Mouse (Mus musculus) intestine, postnatal 0 days (tissue): ENCODE results near the gene Nkx2-3. TPM values are rescaled to one million over a fixed set of nuclear protein-coding genes. Genes with fewer than 3 reads are reported as not detected.

Experiments used
- ATAC-seq: fragments of 200-750 bp; cut with Nextera tagmentation; 2 replicates; pipeline ENCODE4 v1.8.0; 2017; ENCODE audit warnings: mild to moderate bottlenecking, moderate TSS enrichment, moderate library complexity
- H3K27ac ChIP-seq: fragments of 300-500 bp; sonication (generic); 2 replicates; pipeline ENCODE4 v1.5.1; 2014; ENCODE audit warnings: mild to moderate bottlenecking, low read depth, low read length, moderate library complexity
- H3K27me3 ChIP-seq: fragments of 300-500 bp; sonication (generic); replicated peaks from 2 replicates; pipeline ENCODE4 v1.6.1; 2014; ENCODE audit warnings: low read length, mixed read lengths; ENCODE audit not compliant: control insufficient read depth, insufficient read depth
- H3K36me3 ChIP-seq: fragments of 300-500 bp; sonication (generic); 2 replicates; pipeline ENCODE4 v1.6.1; 2014; ENCODE audit warnings: mild to moderate bottlenecking, moderate library complexity; ENCODE audit not compliant: control insufficient read depth, insufficient read depth
- H3K4me1 ChIP-seq: fragments of 300-500 bp; sonication (generic); replicated peaks from 2 replicates; pipeline ENCODE4 v1.6.1; 2014; ENCODE audit warnings: antibody characterized with exemption, low read length, mixed read lengths; ENCODE audit not compliant: control insufficient read depth, insufficient read depth
- H3K4me2 ChIP-seq: fragments of 300-500 bp; sonication (generic); replicated peaks from 2 replicates; pipeline ENCODE4 v1.6.1; 2014; ENCODE audit warnings: low read depth, mild to moderate bottlenecking, moderate library complexity
- H3K4me3 ChIP-seq: fragments of 300-500 bp; sonication (generic); 2 replicates; pipeline ENCODE4 v1.5.1; 2014; ENCODE audit warnings: low read depth, low read length
- H3K9ac ChIP-seq: fragments of 300-500 bp; sonication (generic); 2 replicates; pipeline ENCODE4 v1.6.1; 2014; ENCODE audit warnings: mild to moderate bottlenecking, low read depth, low read length
- H3K9me3 ChIP-seq: fragments of 300-500 bp; sonication (generic); 2 replicates; pipeline ENCODE4 v1.6.1; 2016; ENCODE audit warnings: mixed run types; ENCODE audit not compliant: control insufficient read depth
- CTCF ChIP-seq: sonication (generic); IDR thresholded peaks from 2 replicates; pipeline ENCODE4 v1.5.1; 2016; ENCODE audit warnings: low read depth, mild to moderate bottlenecking, control low read depth, antibody characterized with exemption, moderate library complexity
- WGBS: fragments of 180-500 bp; shearing (Covaris S2); extraction: QIAGEN DNeasy Blood & Tissue Kit; methylation state at CpG from one replicate; pipeline ENCODE4 v1.1.7; 2014; 5-methylcytosine and 5-hydroxymethylcytosine counted together
- polyA plus RNA-seq: library from polyadenylated mRNA; unstranded; fragments of >200 nt; fragmentation: Nextera tagmentation; extraction: Ambion mirVana; gene quantifications from 2 replicates; pipeline ENCODE4 v1.2.1, GENCODE M21; 2015

Nkx2-3 gene
- polyA plus RNA-seq, 1 experiment from 2014 or later = 54.3 TPM

- no peak for TF ChIP-seq CTCF
- peak overlapping the region; percentile 25 for H3K4me3 ChIP-seq
- H3K9ac ChIP-seq = peak overlapping the region; percentile 18; the same call in 1 of the 2 replicates
- 6% methylated on average over 22 of the region's 25 CpGs for WGBS
- peak overlapping the region; percentile 57 for H3K27ac ChIP-seq
- H3K27me3 ChIP-seq = peaks cover 93% of the 10 kb centered on the region
- H3K9me3 ChIP-seq = no peaks in the 10 kb centered on the region
- H3K4me1 ChIP-seq = 0 out of 2 replicates have a peak, but pooled peaks cover 3% of the 10 kb centered on the region
- no peaks in the 10 kb centered on the region for H3K36me3 ChIP-seq
- ATAC-seq = no peak
- peak overlapping the region; percentile 60 for H3K4me2 ChIP-seq
These were observed 13.1 kb upstream of the Nkx2-3 start for GRCm38 (mm10) chr19:43598741-43599660.

- Histone ChIP-seq H3K27ac (peak overlapping the region; percentile 57), H3K9ac (0 out of 2 replicates have a peak overlapping the region, but pooled peaks have one; percentile 18), H3K4me1 (0 out of 2 replicates have a peak, but pooled peaks cover 3% of the 10 kb centered on the region), H3K9me3 (no peaks in the 10 kb centered on the region), H3K4me3 (peak overlapping the region; percentile 25), H3K4me2 (peak overlapping the region; percentile 60), H3K27me3 (peaks cover 94% of the 10 kb centered on the region), H3K36me3 (no peaks in the 10 kb centered on the region)
- 1% methylated on average over 27 of the region's 27 CpGs for WGBS
- ATAC-seq = no peak
- no peak for TF ChIP-seq CTCF
These were observed 12.2 kb upstream of the Nkx2-3 start for GRCm38 (mm10) chr19:43599776-43600544.

GRCm38 (mm10) chr19:43600545-43601331 lies 11.4 kb upstream of the Nkx2-3 start:
- H3K4me3 ChIP-seq = no peak overlapping the region
- H3K4me1 ChIP-seq = 0 out of 2 replicates have a peak, but pooled peaks cover 3% of the 10 kb centered on the region
- no peaks in the 10 kb centered on the region for H3K36me3 ChIP-seq
- no peaks in the 10 kb centered on the region for H3K9me3 ChIP-seq
- peak overlapping the region; percentile 40 for H3K4me2 ChIP-seq
- ATAC-seq = no peak
- H3K27me3 ChIP-seq = peaks cover 94% of the 10 kb centered on the region
- 19% methylated on average over 33 of the region's 33 CpGs for WGBS
- TF ChIP-seq CTCF = no peak
- peak overlapping the region; percentile 22; the same call in 1 of the 2 replicates for H3K27ac ChIP-seq
- no peak overlapping the region for H3K9ac ChIP-seq

DNA sequence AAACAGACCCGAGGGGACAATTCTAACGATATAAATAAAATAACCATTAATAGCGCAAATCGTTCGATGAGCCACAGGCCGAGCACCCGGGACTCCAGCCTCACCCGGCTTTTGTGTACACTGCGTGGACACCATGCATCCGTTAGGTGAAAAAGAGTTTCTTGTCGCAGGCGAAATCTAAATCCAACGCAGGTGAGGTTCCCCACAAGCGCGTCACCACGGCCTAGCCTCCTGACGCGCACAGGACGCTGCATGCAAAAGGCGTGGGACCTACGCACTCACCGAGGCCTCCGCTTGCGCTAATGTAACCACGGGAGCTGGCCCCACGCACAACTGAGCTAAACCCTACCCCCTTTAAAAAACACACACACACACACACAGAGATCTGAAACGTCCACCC lies 10.7 kb upstream of the Nkx2-3 start:
- Histone ChIP-seq H3K9me3 (no peaks in the 10 kb centered on the region), H3K27me3 (peaks cover 94% of the 10 kb centered on the region), H3K9ac (no peak overlapping the region), H3K4me3 (no peak overlapping the region), H3K4me1 (0 out of 2 replicates have a peak, but pooled peaks cover 3% of the 10 kb centered on the region), H3K27ac (no peak overlapping the region), H3K36me3 (no peaks in the 10 kb centered on the region), H3K4me2 (peak overlapping the region; percentile 40)
- TF ChIP-seq CTCF = no peak
- ATAC-seq = no peak
- 10% methylated on average over 27 of the region's 27 CpGs for WGBS

DNA sequence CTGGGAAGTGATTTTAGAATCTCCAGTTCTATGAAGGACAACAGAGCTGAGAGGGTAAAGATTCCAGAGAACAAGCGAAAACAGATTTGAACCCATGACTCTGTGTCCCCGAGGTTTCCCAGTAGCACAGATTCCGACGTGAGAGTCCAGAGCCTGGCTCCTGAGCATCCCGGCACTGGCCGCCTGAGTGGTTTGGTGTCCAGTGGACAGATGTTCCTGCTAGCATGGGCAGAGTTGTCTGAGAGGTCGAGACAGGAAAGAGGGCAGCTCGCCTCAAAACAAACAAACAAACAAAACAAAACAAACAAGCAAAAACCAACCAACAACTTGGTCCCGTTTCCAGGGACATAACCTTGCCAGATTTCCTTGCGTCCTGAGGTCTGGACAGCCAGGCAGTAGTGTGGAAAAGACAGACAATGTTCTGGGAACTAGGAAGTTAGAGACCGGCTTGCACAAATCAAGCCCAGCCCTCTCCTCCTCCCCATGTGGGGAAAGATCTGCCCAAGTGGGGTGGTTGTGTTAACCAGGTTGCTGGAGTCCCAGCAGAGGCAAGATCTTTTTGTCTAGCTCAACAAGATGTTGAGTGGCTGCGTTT lies 10.0 kb upstream of the Nkx2-3 start:
- Histone ChIP-seq H3K9ac (no peak overlapping the region), H3K4me1 (0 out of 2 replicates have a peak, but pooled peaks cover 3% of the 10 kb centered on the region), H3K9me3 (no peaks in the 10 kb centered on the region), H3K4me2 (no peak overlapping the region), H3K27ac (no peak overlapping the region), H3K36me3 (no peaks in the 10 kb centered on the region; the same call in 1 of the 2 replicates), H3K27me3 (peaks cover 95% of the 10 kb centered on the region), H3K4me3 (no peak overlapping the region)
- 24% methylated on average over 12 of the region's 12 CpGs for WGBS
- no peak for TF ChIP-seq CTCF
- no peak for ATAC-seq
